Mouse (Mus musculus) hindbrain, embryonic 14.5 days (tissue): Measurements from ENCODE around the gene Mras. TPM values are rescaled to one million over a fixed set of nuclear protein-coding genes. Genes with fewer than 3 reads are reported as not detected.
A peak's percentile ranks its signal among the peaks of the same experiment; 100 is the strongest.

ENCODE experiments used
- ATAC-seq: fragments of 200-750 bp; cut with Nextera tagmentation; 2 replicates; pipeline ENCODE4 v1.8.0; 2017; ENCODE audit warnings: moderate number of reproducible peaks, mild to moderate bottlenecking, moderate TSS enrichment, moderate library complexity; ENCODE audit not compliant: low FRiP score
- DNase-seq: peaks from one replicate; pipeline ENCODE4 v3.0.0-alpha.2; 2015; ENCODE audit warnings: low spot score
- H3K27ac ChIP-seq: fragments of 300-500 bp; sonication (generic); 2 replicates; pipeline ENCODE4 v1.5.1; 2014; ENCODE audit warnings: mild to moderate bottlenecking, moderate library complexity
- H3K27me3 ChIP-seq: fragments of 300-500 bp; sonication (generic); 2 replicates; pipeline ENCODE4 v1.6.1; 2014; ENCODE audit warnings: mild to moderate bottlenecking, low read length, mixed read lengths; ENCODE audit not compliant: control insufficient read depth, insufficient read depth
- H3K36me3 ChIP-seq: fragments of 300-500 bp; sonication (generic); replicated peaks from 2 replicates; pipeline ENCODE4 v1.6.1; 2014; ENCODE audit not compliant: control insufficient read depth, insufficient read depth
- H3K4me1 ChIP-seq: fragments of 300-500 bp; sonication (generic); replicated peaks from 2 replicates; pipeline ENCODE4 v1.6.1; 2014; ENCODE audit warnings: antibody characterized with exemption, low read length, mixed read lengths; ENCODE audit not compliant: control insufficient read depth, insufficient read depth
- H3K4me2 ChIP-seq: fragments of 300-500 bp; sonication (generic); replicated peaks from 2 replicates; pipeline ENCODE4 v1.6.1; 2014; ENCODE audit warnings: mild to moderate bottlenecking, moderate library complexity
- H3K4me3 ChIP-seq: fragments of 300-500 bp; sonication (generic); replicated peaks from 2 replicates; pipeline ENCODE4 v1.5.1; 2014; ENCODE audit warnings: mild to moderate bottlenecking, low read length
- H3K9ac ChIP-seq: fragments of 300-500 bp; sonication (generic); 2 replicates; pipeline ENCODE4 v1.6.1; 2014
- H3K9me3 ChIP-seq: fragments of 300-500 bp; sonication (generic); 2 replicates; pipeline ENCODE4 v1.6.1; 2016; ENCODE audit warnings: low read length; ENCODE audit not compliant: control insufficient read depth
- WGBS: fragments of 180-500 bp; shearing (Covaris S2); extraction: QIAGEN DNeasy Blood & Tissue Kit; methylation state at CpG from one replicate; pipeline ENCODE4 v1.1.7; 2014; 5-methylcytosine and 5-hydroxymethylcytosine counted together
- polyA plus RNA-seq: library from polyadenylated mRNA; unstranded; fragments of >200 nt; fragmentation: Nextera tagmentation; extraction: Ambion mirVana; gene quantifications from 2 replicates; pipeline ENCODE4 v1.2.1, GENCODE M21; 2014

Mras gene
- polyA plus RNA-seq, 1 experiment from 2014 or later = 55.3 TPM

DNA sequence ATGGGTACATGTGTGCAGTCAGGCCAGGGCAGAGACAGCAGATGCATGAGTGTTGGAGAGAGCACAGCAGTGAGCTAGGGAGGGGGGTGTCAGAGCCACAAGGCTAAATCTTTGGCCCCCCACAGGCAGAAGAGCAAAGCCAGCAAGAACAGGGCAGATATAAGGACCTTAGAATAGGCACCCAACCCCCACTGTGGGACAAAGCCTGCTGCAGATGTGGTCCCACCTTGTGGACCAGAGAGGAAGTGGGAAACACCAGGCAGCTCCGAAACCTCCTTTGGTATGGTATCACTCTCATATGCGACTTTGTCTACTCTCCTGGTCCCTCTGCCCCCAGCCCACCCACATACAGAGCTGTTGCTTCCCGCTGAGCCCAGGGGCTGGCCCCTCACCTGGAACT is 15.3 kb downstream of the Mras start:
- Histone ChIP-seq H3K27ac (no peak overlapping the region), H3K9ac (no peak overlapping the region), H3K27me3 (no peaks in the 10 kb centered on the region), H3K4me3 (no peak overlapping the region), H3K9me3 (no peaks in the 10 kb centered on the region), H3K36me3 (no peaks in the 10 kb centered on the region), H3K4me1 (peaks cover 26% of the 10 kb centered on the region), H3K4me2 (no peak overlapping the region)
- 73% methylated on average over 3 of the region's 3 CpGs for WGBS
- no peak for DNase-seq
- ATAC-seq = no peak

DNA sequence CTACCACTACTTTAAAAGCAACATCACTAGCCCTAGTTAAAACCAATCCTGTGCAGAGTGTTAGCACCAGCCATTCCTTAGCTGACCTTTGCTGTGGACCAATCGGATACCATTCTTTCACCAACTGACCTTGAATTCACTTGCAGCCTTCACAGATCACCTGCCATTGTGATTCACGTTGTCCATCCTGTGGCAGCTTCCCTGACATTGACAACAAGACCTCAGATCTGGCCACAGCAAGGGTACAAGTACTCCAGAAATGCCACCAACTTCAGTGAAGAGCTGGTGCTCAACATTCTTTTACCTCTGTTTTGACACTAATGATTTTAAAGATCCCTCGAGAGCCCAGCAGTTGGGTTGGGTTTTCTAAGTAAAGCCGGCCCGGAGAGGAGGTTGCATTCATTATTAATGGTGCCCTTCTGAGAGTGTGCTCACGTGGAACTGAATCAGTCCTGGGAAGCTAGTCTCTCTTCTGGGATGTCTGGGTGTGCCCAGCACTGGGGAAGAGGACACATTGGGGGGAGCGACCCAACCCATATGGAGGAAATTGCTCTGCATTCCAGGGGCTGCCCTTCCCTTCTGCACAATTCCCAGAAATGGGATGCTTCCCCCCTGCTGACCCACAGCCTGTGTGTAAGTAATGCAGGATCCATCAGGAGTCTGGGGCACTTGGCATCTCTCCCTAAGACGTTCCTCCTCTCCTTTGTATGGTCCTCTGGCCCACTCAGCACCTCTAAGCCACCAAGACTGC is 17.1 kb downstream of the Mras start:
- Histone ChIP-seq H3K27me3 (no peaks in the 10 kb centered on the region), H3K9me3 (no peaks in the 10 kb centered on the region), H3K4me1 (peaks cover 22% of the 10 kb centered on the region), H3K9ac (no peak overlapping the region), H3K4me2 (no peak overlapping the region), H3K36me3 (no peaks in the 10 kb centered on the region), H3K27ac (no peak overlapping the region), H3K4me3 (no peak overlapping the region)
- ATAC-seq = no peak
- DNase-seq = no peak
- 76% methylated on average over 8 of the region's 8 CpGs for WGBS

DNA sequence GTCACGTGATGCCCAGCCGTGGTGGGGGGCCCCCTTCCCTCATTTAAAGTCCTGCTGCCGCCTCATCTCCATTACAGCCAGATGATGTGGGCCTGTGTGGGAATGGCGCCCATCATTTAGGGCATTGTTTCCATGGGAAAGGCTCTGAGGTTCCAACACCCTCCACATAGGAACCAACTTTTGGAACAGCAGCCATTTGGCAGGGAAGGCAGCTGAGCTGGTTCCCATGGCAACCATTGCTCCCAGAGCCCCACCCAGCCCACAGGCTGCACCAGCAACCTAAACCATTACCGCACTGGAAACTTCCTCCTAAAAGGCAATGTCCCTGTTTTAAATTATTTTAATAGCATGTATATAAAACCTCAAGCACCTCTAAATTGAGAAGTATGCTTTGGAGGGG is 18.8 kb downstream of the Mras start:
- no peaks in the 10 kb centered on the region for H3K36me3 ChIP-seq
- H3K4me1 ChIP-seq = peaks cover 15% of the 10 kb centered on the region; the same call in 1 of the 2 replicates
- no peak overlapping the region for H3K4me3 ChIP-seq
- peak; percentile 59 for DNase-seq
- 41% methylated on average over 5 of the region's 5 CpGs for WGBS
- H3K9ac ChIP-seq = no peak overlapping the region
- H3K27ac ChIP-seq = peak overlapping the region; percentile 70; the same call in 1 of the 2 replicates
- H3K27me3 ChIP-seq = no peaks in the 10 kb centered on the region
- no peaks in the 10 kb centered on the region for H3K9me3 ChIP-seq
- H3K4me2 ChIP-seq = no peak overlapping the region
- ATAC-seq = peak; percentile 63

DNA sequence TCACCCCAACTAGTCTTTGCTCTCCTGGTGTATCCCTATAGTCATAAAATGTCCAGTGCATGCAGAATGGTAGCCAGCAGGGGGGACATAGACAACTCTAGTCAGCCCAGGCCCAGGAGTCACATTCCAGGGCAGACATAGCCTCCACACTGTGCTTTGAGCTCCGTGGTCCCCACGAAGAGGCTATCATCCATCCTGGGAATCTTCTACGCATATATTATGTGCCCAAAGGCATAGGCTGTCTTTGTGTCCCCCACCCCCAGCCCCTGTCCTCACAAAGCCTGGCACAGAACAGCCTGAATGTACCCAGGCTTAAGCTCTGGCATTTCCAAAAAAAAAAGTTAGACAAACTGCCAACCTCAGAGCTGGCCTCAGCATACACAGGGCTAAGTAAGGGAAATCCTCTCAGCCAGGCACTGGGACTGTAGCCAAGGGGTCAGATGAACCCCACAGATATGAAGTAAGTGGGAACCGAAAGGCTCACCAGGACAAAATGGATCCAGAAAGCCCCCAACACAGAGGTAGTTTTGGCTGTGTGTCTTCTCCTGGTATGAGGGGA is 19.8 kb downstream of the Mras start:
- Histone ChIP-seq H3K27me3 (no peaks in the 10 kb centered on the region), H3K27ac (peak overlapping the region; percentile 70), H3K4me1 (peaks cover 14% of the 10 kb centered on the region; the same call in 1 of the 2 replicates), H3K4me2 (no peak overlapping the region), H3K9me3 (no peaks in the 10 kb centered on the region), H3K9ac (no peak overlapping the region), H3K36me3 (no peaks in the 10 kb centered on the region), H3K4me3 (no peak overlapping the region)
- WGBS = 49% methylated on average over 4 of the region's 4 CpGs
- DNase-seq = peak; percentile 44
- ATAC-seq = peak; percentile 63; the same call in 1 of the 2 replicates

DNA sequence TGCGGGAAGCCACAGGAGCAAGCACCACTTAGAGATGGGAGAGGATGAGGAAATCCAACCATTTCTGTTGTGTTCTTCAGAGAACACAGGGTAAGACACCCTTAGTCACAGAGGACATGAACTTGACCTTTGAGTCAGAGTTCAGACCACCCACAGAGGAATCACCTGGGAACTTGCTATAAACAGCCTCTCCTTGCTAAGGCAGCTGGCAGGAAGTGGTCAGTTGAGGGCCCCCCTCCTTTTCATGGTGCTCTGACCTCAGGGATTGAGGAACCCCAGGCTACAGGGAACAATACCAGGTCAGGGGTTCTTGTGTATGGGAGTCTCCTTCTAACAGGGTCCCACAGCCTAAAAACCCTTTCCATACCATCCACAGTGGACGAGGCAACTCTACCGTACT is 20.4 kb downstream of the Mras start:
- Histone ChIP-seq H3K9ac (no peak overlapping the region), H3K27me3 (no peaks in the 10 kb centered on the region), H3K4me1 (peaks cover 14% of the 10 kb centered on the region; the same call in 1 of the 2 replicates), H3K4me3 (no peak overlapping the region), H3K9me3 (no peaks in the 10 kb centered on the region), H3K4me2 (no peak overlapping the region), H3K36me3 (no peaks in the 10 kb centered on the region), H3K27ac (peak overlapping the region; percentile 9; the same call in 1 of the 2 replicates)
- ATAC-seq (no peak), DNase-seq (no peak)
- WGBS = 86% methylated on average over 3 of the region's 3 CpGs

DNA sequence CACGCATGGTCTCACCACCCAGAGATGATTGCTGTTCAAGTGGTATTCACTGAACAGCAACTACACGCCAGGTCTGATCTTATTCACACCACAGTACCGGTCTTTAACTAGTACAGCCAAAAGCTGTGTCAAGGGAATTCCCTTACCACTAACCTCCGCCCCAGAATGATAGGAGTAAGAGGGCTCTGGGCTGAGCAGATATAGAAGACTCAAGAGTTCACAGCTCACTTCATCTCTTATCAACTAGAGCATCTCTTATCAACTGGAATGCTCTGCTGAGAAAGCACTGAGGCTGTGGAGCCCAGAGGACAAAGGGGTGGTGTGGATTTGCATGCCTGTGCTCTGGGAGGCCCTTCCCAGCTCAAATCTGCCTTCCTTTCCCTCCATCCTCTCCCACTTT is 25.4 kb downstream of the Mras start:
- H3K27me3 ChIP-seq = no peaks in the 10 kb centered on the region
- H3K9me3 ChIP-seq = no peaks in the 10 kb centered on the region
- no peak overlapping the region for H3K4me3 ChIP-seq
- no peaks in the 10 kb centered on the region for H3K36me3 ChIP-seq
- no peak for DNase-seq
- H3K9ac ChIP-seq = no peak overlapping the region
- H3K27ac ChIP-seq = no peak overlapping the region
- H3K4me2 ChIP-seq = no peak overlapping the region
- H3K4me1 ChIP-seq = peaks cover 11% of the 10 kb centered on the region; the same call in 1 of the 2 replicates
- ATAC-seq = no peak
- WGBS = 96% methylated on average over 4 of the region's 4 CpGs

DNA sequence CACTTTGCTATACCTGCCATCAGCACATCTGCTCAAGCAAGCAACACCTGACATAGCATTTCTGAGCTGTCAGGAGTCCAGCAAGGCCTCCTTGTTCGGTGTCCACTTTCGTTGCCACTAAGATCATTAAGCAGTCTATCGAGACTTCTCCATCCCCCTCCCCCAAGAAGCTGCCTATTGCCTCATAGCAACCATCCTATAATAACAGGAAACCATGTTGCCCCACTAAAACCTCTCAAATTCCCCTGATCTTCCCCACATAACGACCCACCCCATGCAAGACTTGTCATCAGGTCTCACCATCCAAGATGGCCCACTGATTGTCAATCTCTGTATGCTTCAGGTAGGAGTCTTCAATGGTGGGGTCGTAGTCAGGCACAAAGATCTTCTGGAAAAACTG is 26.1 kb downstream of the Mras start:
- 91% methylated on average over 5 of the region's 5 CpGs for WGBS
- H3K4me1 ChIP-seq = peaks cover 9% of the 10 kb centered on the region; the same call in 1 of the 2 replicates
- no peak for ATAC-seq

DNA sequence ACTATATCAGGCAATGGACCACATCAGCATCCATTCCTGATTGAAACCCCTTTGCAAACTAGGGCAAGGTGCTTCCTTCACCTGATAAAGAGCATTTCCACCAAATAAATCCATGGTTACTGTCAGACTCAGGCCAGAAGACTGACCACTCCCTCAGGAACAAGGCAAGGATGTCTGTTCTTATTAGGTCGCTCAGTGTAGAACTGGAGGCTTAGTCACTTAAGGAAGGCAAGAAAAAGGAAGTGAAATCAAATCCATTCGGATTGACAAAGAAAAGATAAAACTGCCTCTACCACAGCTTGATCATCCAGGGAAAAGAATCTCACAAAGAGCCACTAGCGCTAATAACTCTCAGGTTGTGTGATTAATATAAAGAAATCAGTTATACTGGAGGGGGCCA is 27.9 kb downstream of the Mras start:
- no peaks in the 10 kb centered on the region for H3K27me3 ChIP-seq
- H3K9ac ChIP-seq = no peak overlapping the region
- no peak for ATAC-seq
- no peak overlapping the region for H3K4me2 ChIP-seq
- H3K36me3 ChIP-seq = no peaks in the 10 kb centered on the region
- H3K4me3 ChIP-seq = no peak overlapping the region
- H3K4me1 ChIP-seq = 0 out of 2 replicates have a peak, but pooled peaks cover 5% of the 10 kb centered on the region
- H3K9me3 ChIP-seq = no peaks in the 10 kb centered on the region
- no peak overlapping the region for H3K27ac ChIP-seq
- DNase-seq = no peak
- 75% methylated on average over 3 of the region's 3 CpGs for WGBS

More for the DNA sequence above, 26.1 kb downstream of the Mras start:
- Histone ChIP-seq H3K4me3 (no peak overlapping the region), H3K36me3 (no peaks in the 10 kb centered on the region), H3K9me3 (no peaks in the 10 kb centered on the region), H3K27me3 (no peaks in the 10 kb centered on the region), H3K27ac (no peak overlapping the region), H3K9ac (no peak overlapping the region), H3K4me2 (no peak overlapping the region)
- DNase-seq = no peak

DNA sequence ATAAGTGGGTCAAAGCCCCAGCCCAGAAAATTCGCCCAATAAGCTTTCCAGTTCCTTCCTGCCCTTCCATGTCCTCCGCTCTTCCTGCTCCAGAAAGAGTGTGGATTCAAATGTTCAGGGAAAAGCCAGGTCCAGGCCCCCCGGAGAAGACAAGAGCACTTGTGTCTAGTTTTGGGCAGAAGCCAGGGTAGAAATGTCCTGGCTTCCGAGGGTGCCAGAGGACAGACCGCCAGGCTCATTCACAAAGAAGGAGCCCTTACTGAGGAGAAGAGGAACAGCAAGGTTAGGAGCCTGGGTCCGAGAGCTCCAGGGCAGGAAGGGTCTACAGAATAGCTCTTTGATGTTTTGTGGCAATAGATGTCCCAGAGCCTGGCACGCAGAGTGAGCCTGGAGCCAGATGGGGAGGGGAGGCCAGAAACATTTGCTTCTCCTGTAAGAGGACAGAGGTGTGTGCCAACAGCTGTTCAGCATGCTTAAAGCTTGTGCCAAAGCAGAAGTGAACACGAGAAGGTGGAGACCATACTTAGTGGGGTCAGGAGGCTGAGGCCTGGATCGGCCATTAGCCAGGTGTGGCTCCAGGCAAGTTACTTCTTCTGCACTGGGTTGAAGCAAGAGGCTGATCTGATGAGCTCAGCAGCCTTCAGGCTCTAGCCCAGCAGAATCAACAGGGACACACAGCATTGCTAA is 35.8 kb downstream of the Mras start:
- DNase-seq (no peak), ATAC-seq (no peak; the same call in 1 of the 2 replicates)

More for the DNA sequence above, 35.8 kb downstream of the Mras start:
- Histone ChIP-seq H3K36me3 (peaks cover 11% of the 10 kb centered on the region; the same call in 1 of the 2 replicates), H3K4me2 (no peak overlapping the region), H3K4me3 (no peak overlapping the region), H3K27ac (no peak overlapping the region), H3K9ac (no peak overlapping the region), H3K9me3 (no peaks in the 10 kb centered on the region), H3K27me3 (no peaks in the 10 kb centered on the region), H3K4me1 (no peaks in the 10 kb centered on the region)
- 75% methylated on average over 9 of the region's 9 CpGs for WGBS
